Mouse (Mus musculus): ENCODE data around the gene Slco4a1.

Slco4a1 gene

GRCm38 (mm10) chr2:180444957-180445785, 10.9 kb upstream of the Slco4a1 start:
- in situ Hi-C loops (cut with MseI, MboI), result loop anchor here in 1 of 2 experiments (25.0 kb wide), 1 partner anchor 308 kb away; no protein-coding TSS in a partner anchor

GRCm38 (mm10) chr2:180445962-180446361, 10.1 kb upstream of the Slco4a1 start:
- in situ Hi-C loops (cut with MseI, MboI), result loop anchor here in 1 of 2 experiments (25.0 kb wide), 1 partner anchor 309 kb away; no protein-coding TSS in a partner anchor

GRCm38 (mm10) chr2:180449007-180449406, 7.0 kb upstream of the Slco4a1 start:
- in situ Hi-C loops (cut with MseI, MboI), result loop anchor here in 1 of 2 experiments (25.0 kb wide), 1 partner anchor 312 kb away; no protein-coding TSS in a partner anchor

- in situ Hi-C loops (cut with MseI, MboI), result no loop called here
These were observed 5.5 kb upstream of the Slco4a1 start for GRCm38 (mm10) chr2:180450529-180450928.

- in situ Hi-C loops (cut with MseI, MboI), result no loop called here
These were observed 660 bp downstream of the Slco4a1 start for GRCm38 (mm10) chr2:180456705-180457104.

- in situ Hi-C loops (cut with MseI, MboI), result no loop called here
These were observed 1.6 kb downstream of the Slco4a1 start for GRCm38 (mm10) chr2:180457680-180458079.

- in situ Hi-C loops (cut with MseI, MboI), result no loop called here
These were observed 3.4 kb downstream of the Slco4a1 start for GRCm38 (mm10) chr2:180459437-180459836.

- in situ Hi-C loops (cut with MseI, MboI), result no loop called here
These were observed 4.8 kb downstream of the Slco4a1 start for GRCm38 (mm10) chr2:180460801-180461200.

GRCm38 (mm10) chr2:180462593-180462992, 6.5 kb downstream of the Slco4a1 start:
- in situ Hi-C loops (cut with MseI, MboI), result no loop called here

GRCm38 (mm10) chr2:180466505-180466904, 10.5 kb downstream of the Slco4a1 start:
- in situ Hi-C loops (cut with MseI, MboI), result no loop called here

GRCm38 (mm10) chr2:180468871-180469270, 12.8 kb downstream of the Slco4a1 start:
- in situ Hi-C loops (cut with MseI, MboI), result no loop called here

- in situ Hi-C loops (cut with MseI, MboI), result loop anchor here (5.0 to 10.0 kb wide), 2 partner anchors 85 to 108 kb away; no protein-coding TSS in a partner anchor
These were observed 13.7 kb downstream of the Slco4a1 start for GRCm38 (mm10) chr2:180469768-180470167.

GRCm38 (mm10) chr2:180472306-180473079, 16.4 kb downstream of the Slco4a1 start:
- in situ Hi-C loops (cut with MseI, MboI), result loop anchor here (5.0 to 10.0 kb wide), 2 partner anchors 82 to 105 kb away; no protein-coding TSS in a partner anchor

- in situ Hi-C loops (cut with MseI, MboI), result loop anchor here (5.0 to 10.0 kb wide), 2 partner anchors 82 to 104 kb away; no protein-coding TSS in a partner anchor
These were observed 17.0 kb downstream of the Slco4a1 start for GRCm38 (mm10) chr2:180473080-180473440.

- in situ Hi-C loops (cut with MseI, MboI), result loop anchor here (5.0 to 10.0 kb wide), 2 partner anchors 80 to 102 kb away; no protein-coding TSS in a partner anchor
These were observed 18.8 kb downstream of the Slco4a1 start for GRCm38 (mm10) chr2:180474864-180475263.

- in situ Hi-C loops (cut with MseI, MboI), result no loop called here
These were observed 26.2 kb downstream of the Slco4a1 start for GRCm38 (mm10) chr2:180482274-180482673.

GRCm38 (mm10) chr2:180484882-180485281, 28.8 kb downstream of the Slco4a1 start:
- in situ Hi-C loops (cut with MseI, MboI), result no loop called here

GRCm38 (mm10) chr2:180485306-180485705, 29.3 kb downstream of the Slco4a1 start:
- in situ Hi-C loops (cut with MseI, MboI), result no loop called here

- in situ Hi-C loops (cut with MseI, MboI), result no loop called here
These were observed 32.2 kb downstream of the Slco4a1 start for GRCm38 (mm10) chr2:180488210-180488751.

- in situ Hi-C loops (cut with MseI, MboI), result no loop called here
These were observed 39.9 kb downstream of the Slco4a1 start for GRCm38 (mm10) chr2:180495906-180496305.

GRCm38 (mm10) chr2:180499741-180500140, 43.7 kb downstream of the Slco4a1 start, which contains the start of gene Ntsr1:
Gene Ntsr1, plus strand, starts transcription at chr2:180499976.
- in situ Hi-C loops (cut with MseI, MboI), result no loop called here

- in situ Hi-C loops (cut with MseI, MboI), result no loop called here
These were observed 44.7 kb downstream of the Slco4a1 start for GRCm38 (mm10) chr2:180500726-180501125.

Data from mouse trophoblast stem cell (cell line).